Mouse (Mus musculus) v-Abl transformed pro-B cells (cell line): ENCODE data around the gene Cpt1b.

Experiments
- in situ Hi-C, 2 experiments: fragments of 400-800 bp; cut with MboI; formaldehyde crosslinking; loops; one replicate each; pipeline ENCODE4 v1.15.1; 2025; ENCODE audit not compliant: unreplicated experiment in 2 of 2

Gene Cpt1b

DNA sequence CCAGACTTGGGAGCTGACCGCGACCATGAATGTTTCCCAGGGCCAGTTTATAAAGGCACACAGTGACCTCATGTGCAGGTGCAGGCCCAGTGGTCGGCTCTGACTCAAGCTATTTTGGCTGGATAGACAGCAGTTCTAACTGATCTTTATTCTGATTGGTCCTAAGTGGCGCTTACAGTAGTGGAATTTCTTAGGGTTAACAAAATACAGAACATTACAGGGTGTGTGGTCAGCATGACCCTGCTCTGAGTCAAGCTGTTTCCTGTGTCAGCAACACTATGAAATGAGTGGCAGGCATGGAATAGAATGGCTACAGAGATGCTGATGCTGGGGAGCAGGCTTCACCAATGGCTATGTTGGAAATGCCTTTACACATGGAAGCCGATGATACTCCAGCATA is 10.2 kb upstream of the Cpt1b start:
- in situ Hi-C loops: loop anchor here in 1 of 2 experiments (10.0 kb wide), 1 partner anchor 611 kb away; no protein-coding TSS in a partner anchor

DNA sequence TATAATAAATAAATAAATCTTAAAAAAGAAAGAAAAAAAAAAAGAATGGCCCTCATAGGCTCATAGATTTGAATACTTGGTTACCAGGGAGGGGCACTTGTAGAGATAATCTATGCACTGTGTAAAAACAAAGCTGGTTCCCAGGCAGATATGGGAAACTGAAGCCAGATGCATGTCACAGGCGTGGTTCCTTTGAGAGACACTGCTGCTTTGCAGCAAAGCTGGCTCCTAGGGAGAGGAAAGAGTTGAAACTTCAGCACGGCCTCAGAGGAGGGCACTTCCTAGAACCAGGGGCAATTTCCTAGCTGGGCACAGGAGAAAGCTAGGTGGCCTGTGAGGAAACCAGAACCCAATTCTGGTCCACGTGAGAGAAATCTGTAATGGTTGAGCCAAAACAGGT is 8.5 kb upstream of the Cpt1b start:
- in situ Hi-C loops: loop anchor here in 1 of 2 experiments (10.0 kb wide), 1 partner anchor 609 kb away; no protein-coding TSS in a partner anchor

DNA sequence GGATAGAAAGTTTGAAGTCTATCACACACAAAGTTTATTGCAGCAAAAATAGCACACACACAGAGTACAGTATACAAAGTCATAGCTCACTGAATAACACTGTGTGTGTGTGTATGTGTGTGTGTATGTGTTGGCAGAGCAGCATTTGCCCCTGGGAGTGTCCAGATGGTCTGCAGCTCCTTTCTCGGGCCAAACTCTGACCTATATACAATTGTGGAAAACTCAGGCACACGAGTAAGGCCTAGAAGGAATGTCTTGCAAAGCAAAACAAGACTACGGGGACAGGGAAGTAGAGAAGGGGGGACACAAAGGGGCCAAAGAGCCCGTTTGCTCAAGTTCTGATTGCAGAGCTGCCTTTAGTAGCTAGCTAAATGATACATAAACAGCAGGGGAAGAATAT is 7.3 kb upstream of the Cpt1b start:
- in situ Hi-C loops: loop anchor here in 1 of 2 experiments (10.0 kb wide), 1 partner anchor 608 kb away; no protein-coding TSS in a partner anchor

DNA sequence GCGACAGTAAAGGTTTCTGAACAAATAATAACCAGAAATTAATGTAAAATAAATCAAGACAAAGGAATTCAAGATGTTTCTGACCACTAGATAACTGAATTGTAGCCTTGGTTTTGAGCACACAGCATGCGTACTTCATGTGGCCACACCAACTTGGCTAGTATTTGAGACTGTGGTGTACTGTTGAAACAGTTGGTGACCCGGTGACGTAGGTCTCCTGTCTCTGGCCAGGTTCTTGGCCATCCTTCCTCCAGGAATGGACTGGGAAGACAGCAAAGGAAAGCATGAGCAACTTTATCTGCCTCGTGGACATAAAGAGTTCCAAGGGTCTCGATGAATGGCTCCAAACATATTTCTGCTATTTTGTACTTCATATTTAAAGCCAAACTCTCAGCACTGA is 6.1 kb upstream of the Cpt1b start:
- in situ Hi-C loops: loop anchor here in 1 of 2 experiments (10.0 kb wide), 1 partner anchor 607 kb away; no protein-coding TSS in a partner anchor

DNA sequence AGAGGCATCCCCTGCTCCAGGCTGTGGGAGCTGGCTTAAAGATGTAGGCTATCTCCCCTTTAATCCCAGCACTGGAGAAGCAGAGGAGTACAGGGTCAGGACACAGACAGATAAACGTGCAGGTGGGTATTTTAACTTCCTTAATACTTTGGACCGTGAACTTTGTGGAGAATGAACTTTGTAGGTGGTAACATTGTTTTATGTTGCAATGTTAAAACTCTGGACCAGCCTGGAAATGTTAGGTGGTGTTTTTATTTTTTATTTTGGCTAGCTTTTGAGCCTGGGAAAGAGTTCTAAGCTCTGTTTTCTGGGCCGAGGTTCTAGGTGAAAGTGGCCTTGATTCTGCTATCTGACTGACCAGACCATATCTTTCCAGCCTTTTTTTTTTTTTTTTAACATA is 5.6 kb upstream of the Cpt1b start:
- in situ Hi-C loops: loop anchor here in 1 of 2 experiments (10.0 kb wide), 1 partner anchor 606 kb away; no protein-coding TSS in a partner anchor

DNA sequence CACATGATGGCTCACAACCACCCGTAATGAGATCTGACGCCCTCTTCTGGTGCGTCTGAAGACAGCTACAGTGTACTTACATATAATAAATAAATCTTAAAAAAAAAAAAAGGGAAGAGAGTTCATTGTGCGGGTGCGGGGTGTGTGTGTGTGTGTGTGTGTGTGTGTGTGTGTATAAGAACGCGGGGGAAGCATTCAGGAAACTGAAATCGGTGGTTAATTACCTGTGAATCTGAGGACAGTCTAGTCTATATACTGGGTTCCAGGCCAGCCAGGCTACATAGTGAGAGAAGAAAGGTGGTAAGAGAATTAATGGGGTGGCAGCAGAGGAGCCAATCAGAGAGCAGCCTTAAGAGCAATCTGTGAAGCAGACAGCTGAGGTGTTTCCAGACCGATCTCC is 5.1 kb upstream of the Cpt1b start:
- in situ Hi-C loops: loop anchor here in 1 of 2 experiments (10.0 kb wide), 1 partner anchor 606 kb away; no protein-coding TSS in a partner anchor

DNA sequence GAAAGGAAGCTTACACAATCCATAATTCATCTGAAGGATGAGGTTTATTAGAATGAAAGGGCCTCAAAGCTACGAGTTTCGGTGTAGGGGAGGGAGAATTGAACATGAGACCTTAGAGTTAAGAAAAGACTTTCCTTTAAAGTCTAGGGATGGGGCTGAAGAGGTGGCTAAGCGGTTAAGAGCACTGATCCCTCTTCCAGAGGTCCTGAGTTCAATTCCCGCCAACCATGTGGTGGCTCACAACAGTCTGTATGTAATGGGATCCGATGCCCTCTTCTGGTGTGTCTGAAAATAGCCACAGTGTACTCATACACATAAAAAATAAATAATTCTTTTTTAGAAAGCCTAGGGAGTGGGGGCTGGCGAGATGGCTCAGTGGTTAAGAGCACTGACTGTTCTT is 4.7 kb upstream of the Cpt1b start:
- in situ Hi-C loops: loop anchor here in 1 of 2 experiments (10.0 kb wide), 1 partner anchor 606 kb away; no protein-coding TSS in a partner anchor

DNA sequence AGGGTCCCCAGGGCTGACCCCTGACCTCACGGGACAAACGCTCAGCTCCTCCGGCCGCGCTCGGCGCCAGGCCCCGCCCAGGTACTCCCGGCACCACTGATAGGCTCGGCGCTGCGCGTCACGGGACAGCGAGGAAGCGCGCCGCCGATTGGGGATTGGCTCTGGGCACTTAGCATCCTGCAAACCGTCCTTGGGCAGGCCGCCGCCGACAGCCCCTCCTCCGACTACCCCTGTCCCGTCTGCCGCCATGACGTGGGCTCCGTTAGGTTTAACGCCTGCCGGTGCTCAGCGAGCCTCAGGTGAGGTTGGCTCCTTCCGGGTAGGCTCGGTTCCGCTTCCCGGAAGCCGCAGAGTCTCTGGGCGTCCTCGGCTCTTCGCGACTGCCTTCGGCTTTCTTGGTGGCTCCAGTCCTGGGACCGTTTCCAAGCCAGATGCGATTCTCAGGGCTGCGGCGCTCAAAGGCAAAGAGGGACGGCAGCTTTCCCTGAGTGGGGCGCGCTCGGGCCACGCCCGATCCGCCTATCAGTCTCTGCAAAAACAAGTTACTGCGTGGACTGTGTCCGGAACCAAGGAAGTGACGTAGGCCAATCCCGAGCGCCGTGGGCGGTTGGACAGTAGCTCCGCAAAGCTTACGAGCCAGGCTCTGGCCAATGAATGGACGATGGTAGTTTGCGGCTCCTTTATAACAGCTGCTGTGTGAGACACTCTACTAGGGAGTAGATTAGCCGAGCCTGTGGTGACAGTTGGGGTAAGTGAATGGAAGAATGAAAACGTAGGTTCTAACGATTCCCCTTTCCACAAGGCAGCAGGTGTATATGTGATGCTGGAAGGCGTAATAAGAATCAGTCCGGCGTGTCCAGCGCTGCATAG is 3.9 kb upstream of the Cpt1b start, which contains the start of the genes C730034F03Rik, Gm44502 and Chkb:
C730034F03Rik (plus strand) TSS at position 238 of the 870 bp plus-strand sequence.
Gm44502 (minus strand) TSS at position 345 of the 870 bp plus-strand sequence.
Chkb (minus strand) TSS at position 557 of the 870 bp plus-strand sequence.
- in situ Hi-C loops: loop anchor here in 1 of 2 experiments (5.0 to 10.0 kb wide), 2 partner anchors 57 to 605 kb away; partner anchors contain the start of gene Sco2

DNA sequence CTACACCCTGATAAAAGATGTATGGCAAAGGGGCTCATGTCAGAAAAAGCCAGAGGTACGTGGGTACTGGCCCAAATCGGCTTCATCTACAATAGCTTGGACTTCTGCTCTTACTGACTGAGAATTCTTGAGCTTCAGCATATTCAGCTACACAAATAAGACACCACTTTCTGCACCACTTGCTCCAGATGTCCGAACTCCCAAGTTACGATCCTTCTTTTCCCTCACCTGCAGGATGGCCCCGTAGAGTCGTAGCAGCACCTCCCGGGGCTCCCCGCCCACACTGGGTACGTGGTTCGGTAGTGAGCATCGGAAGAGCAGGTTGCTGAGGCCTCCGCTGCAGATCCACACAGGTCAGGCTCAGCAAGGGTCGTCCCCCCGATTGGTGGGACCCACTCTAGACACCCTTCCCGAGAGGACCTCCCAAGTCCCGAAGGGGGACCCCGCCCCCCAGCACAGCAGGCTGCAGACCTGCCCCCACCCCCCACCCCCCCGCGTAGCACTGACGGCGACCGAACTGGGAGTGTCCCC is 3.2 kb upstream of the Cpt1b start:
- in situ Hi-C loops: loop anchor here in 1 of 2 experiments (5.0 kb wide), 1 partner anchor 57 kb away; the partner anchor contains the start of gene Sco2

DNA sequence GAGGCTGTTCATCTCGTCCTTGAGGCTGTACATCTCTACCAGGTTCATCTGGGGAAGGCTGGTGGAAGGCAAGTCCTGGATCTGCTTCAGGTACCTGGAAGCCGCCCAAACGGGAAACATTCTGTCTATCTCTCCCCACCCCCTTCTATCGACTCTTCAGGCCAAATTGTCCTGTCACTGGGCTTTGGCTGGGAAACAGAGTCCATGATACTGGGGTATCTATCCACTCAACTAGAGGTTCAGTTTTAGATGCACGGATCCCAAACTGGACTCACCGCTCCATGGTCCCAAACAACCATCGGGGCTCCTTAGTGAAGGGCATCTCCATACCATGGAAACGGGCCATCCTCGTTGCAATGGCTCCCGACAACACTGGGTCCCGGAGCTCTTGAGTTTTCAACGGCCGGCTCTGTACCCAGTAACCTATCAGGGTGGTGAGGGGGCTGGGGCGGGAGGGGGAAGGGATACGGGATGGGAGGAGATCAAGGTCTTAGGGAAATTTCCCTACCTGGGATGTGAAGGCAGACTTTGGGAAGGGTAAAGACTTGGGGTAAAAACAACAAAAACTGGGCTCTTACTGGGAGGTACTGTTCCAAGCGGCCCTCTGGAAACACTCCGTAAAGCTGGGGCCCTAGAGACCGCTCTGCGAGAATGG is 2.6 kb upstream of the Cpt1b start:
- in situ Hi-C loops: loop anchor here in 1 of 2 experiments (5.0 kb wide), 1 partner anchor 56 kb away; the partner anchor contains the start of gene Sco2

DNA sequence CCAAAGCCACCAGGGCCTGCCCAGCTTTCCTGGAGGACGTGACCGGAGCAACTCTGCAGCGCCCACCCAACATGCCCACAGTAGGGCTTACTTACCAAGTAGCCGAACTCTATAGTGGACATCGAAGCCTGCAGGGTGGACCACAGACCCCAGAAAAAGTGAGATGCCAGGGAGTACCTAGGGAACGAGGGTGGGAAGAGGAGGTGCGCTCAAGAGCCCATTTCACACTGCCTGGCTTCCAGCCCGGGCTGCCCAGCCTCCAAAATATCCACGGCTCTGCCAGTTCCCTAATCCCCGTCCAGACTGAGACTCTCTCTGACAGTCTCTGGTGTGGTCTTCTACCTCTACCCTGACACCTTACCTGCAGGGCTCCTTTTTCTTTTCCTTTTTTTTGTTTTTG is 1.1 kb upstream of the Cpt1b start:
- in situ Hi-C loops: loop anchor here in 1 of 2 experiments (5.0 kb wide), 1 partner anchor 54 kb away; the partner anchor contains the start of gene Sco2

DNA sequence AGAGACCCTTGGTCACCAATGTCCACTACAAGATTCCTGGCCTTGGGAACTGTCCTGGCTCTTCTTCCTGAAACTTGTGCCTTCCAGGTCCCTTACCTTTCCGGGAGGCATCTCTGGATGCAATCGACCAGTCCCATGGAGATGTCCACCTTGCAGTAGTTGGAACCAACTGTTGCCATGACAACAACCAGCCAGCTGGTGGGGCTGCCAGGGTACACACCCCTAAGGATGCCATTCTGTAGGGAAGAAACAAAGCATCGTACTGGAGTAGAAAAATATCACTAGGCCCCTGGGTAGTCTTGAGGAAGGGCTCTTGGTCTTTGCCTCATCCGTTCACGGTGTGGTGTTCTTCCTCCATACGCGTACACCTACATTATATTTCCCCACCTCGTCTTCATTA is 1.0 kb downstream of the Cpt1b start:
- in situ Hi-C loops: loop anchor here in 1 of 2 experiments (5.0 kb wide), 1 partner anchor 52 kb away; the partner anchor contains the start of gene Sco2

DNA sequence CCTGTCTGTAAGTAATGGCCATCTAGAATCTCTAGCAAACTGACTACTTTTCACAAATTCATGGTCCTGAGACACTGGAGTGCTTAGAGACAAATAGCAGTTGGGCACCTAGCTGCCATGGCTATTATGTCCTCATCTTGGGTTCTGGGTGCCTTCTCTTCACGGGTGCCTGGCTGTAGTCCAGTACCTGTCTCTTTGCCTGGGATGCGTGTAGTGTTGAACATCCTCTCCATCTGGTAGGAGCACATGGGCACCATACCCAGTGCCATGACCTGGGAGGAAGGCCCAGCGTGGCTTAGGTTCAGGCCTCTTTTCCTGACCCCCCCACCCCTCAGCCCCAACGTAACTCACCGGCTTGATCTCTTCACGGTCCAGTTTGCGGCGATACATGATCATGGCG is 3.7 kb downstream of the Cpt1b start:
- in situ Hi-C loops: no loop called here

DNA sequence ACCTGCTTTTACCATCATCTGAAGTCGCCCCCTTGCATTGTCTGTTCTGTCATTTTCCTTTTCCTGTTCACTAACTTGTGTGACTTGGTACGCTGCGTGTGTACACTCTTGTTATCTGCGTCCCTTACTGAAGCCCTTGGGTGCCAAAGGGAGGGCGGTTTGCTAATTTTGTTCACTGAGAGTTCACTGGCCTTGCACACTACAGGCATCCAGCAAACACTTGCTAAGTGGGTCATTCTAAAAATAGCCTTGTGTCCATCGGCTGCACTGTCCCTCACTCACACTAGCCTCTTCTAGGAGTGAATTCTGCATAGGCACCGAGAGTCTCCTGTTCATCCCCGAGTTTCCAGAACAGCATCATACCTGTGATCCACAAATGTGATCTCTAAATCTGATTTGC is 10.4 kb downstream of the Cpt1b start:
- in situ Hi-C loops: no loop called here

DNA sequence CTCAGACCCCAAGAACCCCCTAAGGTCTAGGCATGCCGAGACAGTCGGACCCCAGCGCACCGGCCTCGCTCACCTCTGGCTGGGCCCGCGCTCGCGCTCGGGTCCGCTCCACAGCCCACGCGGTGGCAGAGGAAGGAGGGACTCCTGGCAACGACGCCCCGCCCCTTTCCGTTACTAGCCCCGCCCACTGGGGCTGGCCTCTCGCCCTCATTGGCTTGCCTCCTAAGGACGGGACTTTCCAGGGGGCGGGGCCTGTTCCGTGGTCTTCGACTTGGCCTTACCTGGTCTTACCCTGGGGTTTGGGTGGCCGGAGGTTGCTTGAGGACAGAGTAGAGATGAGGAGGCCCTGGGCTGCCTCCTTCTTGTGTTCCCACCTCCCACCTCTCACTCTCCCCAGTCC is 15.5 kb downstream of the Cpt1b start, which contains the start of gene Syce3:
Syce3 (minus strand) TSS at position 386 of the 400 bp plus-strand sequence.
- in situ Hi-C loops: no loop called here

DNA sequence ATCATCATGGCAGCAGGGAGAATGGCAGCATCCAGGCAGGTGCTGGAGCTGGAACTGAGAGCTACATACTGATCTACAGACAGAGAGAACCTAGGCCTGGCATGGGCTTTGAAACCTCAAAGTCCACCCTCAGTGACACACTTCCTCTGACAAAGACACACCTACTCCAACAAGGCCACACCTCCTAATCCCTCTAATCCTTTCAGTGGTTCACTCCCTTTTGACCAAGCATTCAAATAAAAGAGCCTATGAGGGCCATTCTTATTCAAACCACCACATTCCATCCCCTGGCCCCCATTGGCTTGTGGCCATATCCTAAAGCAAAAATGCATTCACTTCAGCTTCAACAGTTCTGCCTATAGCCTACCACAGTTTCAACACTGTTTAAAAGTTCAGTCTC is 19.0 kb downstream of the Cpt1b start:
- in situ Hi-C loops: no loop called here

DNA sequence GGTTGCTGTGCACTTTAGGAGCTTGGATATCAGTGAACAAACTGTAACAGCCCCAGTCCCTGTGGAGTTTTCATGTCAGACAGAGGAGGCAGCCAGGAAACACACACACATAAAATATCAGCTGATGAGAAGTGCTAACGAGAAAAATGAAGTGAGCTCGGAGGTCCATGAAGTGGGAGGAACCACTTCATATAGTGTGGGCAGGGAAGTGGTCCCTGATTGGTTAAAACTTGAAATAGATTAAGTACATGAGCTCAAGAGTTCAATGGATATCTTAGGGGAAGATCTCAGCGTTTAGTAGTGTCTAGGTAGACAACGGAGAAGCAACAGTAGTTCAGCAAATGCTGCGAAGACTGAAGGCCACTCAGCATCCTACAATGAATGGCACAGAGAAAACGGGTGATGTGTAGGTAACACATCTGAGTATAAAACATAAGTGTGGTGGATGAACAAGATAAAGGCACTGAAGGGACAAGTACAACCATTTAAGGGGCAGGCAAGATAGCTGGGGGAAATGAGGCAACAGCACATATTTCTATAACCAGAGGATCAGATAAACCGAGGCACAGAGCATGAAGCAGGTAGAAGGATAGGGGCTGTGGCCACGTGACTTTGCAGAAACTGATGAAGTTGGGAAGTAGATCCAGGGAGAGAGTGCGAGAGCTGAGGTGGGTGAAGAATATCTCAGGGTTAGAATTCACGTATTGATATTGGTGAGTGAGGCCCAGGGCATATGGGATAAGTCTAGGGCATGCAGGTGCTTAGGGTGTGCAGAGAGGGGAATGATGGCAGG is 20.6 kb downstream of the Cpt1b start:
- in situ Hi-C loops: no loop called here

DNA sequence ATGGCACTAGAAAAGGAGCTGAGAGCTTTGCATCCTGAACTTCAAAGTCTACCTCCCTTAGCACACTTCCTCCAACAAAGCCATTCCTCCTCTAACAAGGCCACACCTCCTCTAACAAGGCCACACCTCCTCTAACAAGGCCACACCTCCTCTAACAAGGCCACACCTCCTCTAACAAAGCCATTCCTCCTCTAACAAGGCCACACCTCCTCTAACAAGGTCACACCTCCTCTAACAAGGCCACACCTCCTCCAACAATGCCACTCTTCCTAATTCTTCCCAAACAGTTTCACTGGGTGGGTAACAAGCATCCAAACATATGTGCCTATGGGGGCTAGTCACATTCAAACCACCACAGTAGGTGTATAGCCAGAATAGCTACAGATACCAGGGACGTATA is 23.2 kb downstream of the Cpt1b start:
- in situ Hi-C loops: no loop called here

DNA sequence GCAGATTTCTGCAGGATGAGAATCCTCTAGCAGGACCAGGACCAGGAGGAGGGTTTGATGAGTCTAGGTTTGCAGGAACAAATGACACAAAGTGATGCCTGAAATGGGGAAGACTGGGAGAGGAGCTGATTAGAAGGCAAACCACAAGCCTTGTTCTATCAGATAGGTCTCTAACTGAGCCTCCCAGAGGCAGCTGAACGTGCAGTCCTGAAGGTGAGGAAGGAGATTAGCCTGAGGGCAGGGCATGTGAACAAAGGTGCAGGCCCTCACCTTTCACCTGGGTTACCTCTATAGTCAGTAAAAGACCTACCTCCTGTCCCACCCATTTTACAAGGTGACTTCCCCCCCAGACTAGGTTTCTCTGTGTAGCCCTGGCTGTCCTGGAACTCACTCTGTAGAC is 25.9 kb downstream of the Cpt1b start:
- in situ Hi-C loops: no loop called here
